ENCODE assay signal across 18 mouse cellular contexts in genomic region chr17:48376102-48376501, GRCm38 (mm10). TPM values are rescaled to one million over a fixed set of nuclear protein-coding genes. Genes with fewer than 3 reads are reported as not detected.
"Had no signal": no experiment of that assay in that cellular context is flagged by ENCODE, and none has a peak within 500 bp of the region (broad histone marks: within the 10 kb centered on the region; RNA-seq: fewer than 3 reads in every experiment).

No protein-coding gene starts in this region.

- DNase-seq: kidney, adult 2 months; kidney, postnatal 25 days; layer of hippocampus, adult 9-11 months; liver, embryonic 13.5 days; lung, adult 2 months; lung, postnatal 14 days; lung, postnatal 4 days; midbrain, embryonic 14.5 days; thymus, adult 2 months; thymus, postnatal 14 days; thymus, postnatal 4 days had no signal

RNA-seq across cellular contexts. Expression of gene Treml1, which starts 16.4 kb away (rescaled TPM):
- total RNA-seq: layer of hippocampus, adult 2 months; layer of hippocampus, postnatal 25 days; left cerebral cortex, postnatal 25 days; liver, adult 2 months had no signal

RNA-seq across cellular contexts. Expression of gene Trem2, which starts 29.9 kb away (rescaled TPM):
- total RNA-seq: megakaryocyte-erythroid progenitor cell, adult 5-6 weeks had no signal

RNA-seq across cellular contexts. Expression of gene Apobec2, which starts 56.6 kb away (rescaled TPM):
- total RNA-seq: left cerebral cortex, adult 18-20 months; left cerebral cortex, postnatal 25 days; megakaryocyte progenitor cell, adult 5-6 weeks; megakaryocyte-erythroid progenitor cell, adult 5-6 weeks had no signal
